Mouse (Mus musculus) layer of hippocampus, postnatal 36 days (tissue): ENCODE results near the gene C6. TPM values are rescaled to one million over a fixed set of nuclear protein-coding genes. Genes with fewer than 3 reads are reported as not detected.

Experiments used
- DNase-seq, 2 experiments: peaks; one replicate each; pipeline ENCODE4 v3.0.0; 2022
- total RNA-seq, 2 experiments: library from RNA; stranded (reverse); gene quantifications; 2 replicates each; pipeline ENCODE4 v1.2.3; 2021

The C6 gene
- not detected for total RNA-seq

DNA sequence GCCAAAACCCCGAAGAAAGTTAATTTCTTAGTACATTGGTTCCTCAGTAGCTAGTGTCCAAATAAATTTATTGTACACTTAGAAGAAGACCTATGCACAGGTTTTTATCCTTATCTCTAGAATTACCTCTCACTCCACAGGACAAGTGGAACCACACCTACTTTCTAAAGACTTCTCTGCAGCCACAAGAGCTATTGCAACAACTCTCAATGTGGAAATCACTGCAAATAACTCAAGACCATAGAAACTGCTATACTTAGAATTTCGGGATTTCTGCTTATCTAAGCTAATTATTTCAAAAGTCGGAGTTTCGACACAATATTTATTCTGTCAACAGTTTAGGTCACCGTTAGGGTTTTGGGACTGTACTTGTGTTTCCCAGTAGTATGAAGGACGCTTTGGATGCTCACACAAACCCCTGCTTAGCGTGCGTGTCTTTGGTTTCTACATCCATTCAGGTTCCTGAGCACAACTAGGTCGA, at the start of gene C6:
Gene C6, plus strand, starts transcription at position 346 of the 481 bp plus-strand sequence.
- no peak for DNase-seq

DNA sequence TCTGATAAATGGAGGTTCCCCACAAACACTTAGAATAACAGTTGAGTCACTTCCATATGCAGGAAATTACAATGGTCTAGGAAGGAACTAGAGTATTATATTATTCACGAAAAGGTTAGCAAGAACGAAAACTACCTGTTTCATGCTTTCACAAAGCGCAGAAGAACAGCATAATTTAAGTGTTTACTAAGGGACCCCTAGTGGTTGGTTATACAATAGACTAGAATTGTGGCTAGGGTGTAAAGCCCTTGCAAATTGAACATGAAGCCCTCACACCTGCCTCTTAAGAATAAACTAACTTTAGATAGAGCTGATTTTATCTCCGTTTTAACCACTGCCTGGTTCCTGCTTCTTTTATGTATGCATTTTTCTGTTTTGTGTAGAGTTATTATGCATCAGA, 29.4 kb upstream of the C6 start:
- DNase-seq, result no peak

DNA sequence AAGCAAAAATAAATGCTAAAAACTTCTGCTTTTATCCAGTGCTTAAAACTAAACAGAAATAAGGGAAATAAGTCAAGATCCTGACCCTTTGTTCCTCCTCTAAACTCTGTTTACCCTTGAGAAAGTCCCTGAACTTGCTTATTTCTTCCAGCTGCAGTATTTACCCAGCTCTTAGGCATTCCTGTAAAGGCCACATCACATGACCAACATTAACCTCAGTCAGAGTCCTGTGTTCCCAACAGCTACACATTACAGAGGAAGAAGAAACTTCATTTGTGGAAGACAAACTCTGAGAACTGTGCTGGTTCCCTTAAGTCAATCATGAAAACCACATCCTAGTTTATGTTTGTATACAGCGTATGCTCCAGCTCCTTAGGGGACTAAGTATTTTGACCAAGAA, 7.2 kb downstream of the C6 start:
- DNase-seq, result no peak

DNA sequence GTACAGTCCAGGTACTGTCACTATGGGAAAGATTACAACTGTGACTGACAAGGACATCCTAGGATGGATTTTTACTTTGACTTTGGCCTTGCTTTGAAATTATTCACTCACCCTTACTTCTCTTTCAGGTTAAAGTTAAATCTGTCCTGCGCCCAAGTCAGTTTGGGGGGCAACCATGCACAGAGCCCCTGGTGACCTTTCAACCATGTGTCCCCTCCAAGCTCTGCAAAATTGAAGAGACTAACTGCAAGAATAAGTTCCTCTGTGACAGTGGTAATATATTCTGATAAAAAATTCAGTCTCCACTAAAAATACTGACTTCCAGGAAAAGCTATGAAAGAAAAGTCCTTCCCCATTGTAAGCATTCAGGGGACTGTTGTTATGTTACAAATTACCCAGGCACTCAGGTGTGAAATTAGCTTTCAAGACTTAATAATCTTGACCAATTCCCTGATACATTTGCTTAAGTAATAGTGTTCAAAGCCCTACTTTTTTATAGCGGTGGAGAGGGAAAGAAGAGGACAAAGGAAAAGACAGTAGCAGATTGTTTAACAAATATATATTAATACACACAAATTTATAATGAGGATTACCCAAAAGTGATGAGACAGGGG, 8.1 kb downstream of the C6 start:
- no peak for DNase-seq

DNA sequence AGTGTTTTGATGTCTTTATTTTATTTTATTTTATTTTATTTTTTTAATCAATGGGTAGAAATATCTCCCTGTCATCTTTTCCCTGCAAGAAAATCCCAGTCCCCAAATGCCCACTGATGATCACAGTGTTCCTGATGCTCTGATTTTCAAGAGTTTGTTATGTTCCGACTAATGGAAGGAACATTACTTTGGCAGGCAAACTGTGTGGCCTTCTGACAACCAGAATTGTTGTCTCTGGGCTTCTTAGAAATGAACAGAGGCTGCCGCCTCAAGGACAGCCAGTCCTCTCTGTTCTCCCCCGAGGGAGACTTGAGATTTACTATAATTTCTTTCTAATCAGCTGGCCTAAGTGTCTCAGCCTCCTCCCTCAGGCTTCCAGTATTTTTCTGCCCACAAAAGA, 20.7 kb downstream of the C6 start:
- no peak for DNase-seq

DNA sequence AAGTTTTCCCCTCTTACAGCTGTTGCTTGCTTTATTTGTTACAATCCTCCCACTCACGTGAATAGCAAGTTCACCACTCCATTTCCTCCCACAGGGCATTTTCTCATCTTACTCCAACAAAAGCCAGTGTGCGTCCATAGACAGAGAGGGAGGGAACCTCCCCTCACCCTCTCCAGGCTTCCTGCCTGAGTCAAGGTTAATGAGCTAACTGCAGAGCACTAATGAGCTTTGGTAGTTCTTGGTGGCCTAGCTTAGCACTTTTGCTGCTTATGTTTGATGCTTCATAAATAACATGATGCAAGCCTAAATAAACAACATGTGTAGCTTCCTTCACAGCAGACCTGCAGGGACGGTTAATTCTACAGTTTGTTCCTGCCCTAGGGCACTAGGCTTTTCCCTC, 63.4 kb downstream of the C6 start:
- no peak for DNase-seq

DNA sequence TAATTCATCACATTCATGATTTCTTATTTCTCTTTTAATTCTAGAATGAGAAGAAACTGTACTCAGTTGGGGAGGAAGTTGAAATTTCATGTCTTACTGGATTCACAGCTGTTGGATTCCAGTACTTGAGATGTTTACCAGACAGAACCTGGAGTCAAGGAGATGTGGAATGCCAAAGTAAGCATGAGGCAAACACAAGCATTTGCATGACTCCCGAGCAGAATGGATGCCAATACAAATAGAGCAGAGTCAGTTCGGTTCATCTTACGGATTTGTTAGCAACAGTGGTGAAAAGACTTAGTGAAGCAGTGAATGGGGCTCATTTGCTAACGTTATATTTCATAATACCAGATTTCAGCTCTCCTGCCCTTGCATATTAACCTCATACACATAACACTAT, 69.9 kb downstream of the C6 start:
- no peak for DNase-seq

DNA sequence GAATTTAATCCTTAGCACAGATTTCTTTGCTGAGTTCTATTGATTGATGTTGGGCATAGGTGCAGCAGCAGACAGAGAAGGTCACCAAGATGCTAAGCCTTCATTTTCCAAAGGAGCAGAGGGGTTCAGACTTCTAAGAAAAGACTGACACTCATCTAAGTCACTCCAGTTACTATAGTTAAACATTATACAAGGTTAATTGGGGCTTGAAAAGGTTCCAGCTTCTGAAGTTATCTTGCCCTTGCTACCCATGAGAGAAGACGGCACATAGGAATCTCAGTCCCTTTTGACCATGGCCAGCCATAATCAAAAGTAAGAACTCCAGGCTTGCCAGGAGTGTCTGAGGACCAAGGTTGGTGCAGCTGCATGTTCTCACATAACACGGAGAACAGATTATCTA, 77.3 kb downstream of the C6 start:
- no peak for DNase-seq

DNA sequence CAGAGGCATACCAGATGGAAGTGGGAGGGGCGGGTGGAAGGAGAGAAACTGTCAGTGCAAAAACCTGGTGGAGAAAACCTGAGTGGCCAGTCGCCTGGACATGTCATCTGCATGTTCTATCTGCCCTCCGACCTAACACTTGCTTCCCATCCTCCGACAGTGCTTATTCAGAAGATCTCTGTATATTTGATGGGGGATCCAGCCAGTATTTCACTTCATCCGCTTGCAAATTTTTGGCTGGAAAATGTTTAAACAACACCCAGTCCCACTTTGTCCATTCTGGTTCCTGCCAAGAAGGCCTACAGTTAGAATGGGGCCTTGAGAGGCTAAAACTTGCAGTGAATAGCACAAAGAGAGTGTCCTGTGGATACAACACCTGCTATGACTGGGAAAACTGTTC, 81.2 kb downstream of the C6 start:
- DNase-seq, result no peak

DNA sequence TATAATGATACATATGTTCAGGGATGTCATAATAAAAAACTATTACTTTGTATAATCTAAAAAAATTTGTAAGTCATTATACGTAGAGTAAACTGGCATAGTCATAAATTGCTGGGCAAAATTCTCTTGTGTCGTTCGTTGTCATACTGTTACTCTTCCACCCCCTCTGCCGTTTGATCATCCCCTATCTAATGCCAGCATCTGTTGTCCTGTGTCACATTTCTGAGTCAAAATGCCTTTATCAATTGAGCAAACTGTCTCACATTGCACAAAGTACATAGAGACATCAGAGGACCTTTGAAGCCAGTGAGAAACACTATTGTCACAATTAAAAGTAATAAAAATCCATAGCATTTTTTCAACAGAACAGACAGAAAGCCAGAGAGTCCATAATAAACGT, 88.0 kb downstream of the C6 start:
- no peak for DNase-seq

DNA sequence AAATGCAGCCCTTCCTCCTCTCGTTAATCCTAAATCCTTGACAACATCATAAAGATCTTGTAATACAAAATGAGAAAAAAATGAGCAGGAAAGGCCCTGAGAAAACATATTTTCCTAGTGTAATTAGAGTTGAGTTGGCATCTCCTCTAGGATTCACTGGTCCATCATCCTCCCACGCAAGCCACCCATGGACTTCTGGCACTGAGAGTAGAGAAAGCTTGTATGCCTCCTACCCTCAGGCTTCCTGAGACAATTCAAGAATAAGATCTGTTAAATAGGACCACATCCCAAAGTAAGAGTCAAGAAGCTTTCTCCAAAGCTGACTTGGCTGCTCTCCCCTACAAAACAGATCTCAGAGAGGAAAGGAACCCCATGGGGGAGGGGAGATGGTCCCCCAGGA, 88.7 kb downstream of the C6 start:
- peak in 1 of 2 experiments; percentile 2 for DNase-seq

DNA sequence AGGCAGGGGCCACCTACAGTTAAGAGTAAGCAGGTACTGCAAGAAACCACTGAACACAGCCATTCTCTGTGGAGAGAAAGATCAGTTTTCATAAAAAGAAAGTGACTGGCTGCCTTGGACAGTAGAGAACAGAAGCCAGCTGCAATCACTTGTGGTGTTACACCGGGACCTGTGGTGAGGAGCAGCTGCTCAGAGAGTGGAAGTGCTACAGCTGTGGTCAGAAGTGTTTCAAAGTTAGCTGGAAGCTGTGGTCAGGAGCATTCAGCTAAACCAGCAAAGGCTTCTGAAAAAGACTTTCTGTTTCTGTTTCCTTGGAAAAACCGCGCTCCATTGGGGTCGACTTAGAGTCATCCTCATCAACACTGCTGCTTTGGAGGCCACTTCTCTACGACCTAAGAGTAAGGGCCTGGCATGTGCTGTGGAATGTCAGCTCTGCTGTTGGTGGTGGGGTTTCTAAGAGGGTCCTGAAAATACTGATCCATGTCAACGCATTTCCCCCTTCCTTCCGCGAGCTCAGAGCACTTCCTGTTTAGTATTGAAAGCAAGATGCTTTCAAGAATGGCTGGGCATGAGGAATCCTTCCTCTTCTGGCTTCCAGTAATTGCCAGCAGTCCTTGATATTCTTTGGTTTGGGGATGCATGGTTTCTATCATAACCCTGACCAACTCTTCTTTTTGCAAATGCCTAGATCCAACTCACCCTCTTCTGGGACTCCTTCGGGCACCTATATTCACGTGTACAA, 89.9 kb downstream of the C6 start:
- DNase-seq, result no peak

DNA sequence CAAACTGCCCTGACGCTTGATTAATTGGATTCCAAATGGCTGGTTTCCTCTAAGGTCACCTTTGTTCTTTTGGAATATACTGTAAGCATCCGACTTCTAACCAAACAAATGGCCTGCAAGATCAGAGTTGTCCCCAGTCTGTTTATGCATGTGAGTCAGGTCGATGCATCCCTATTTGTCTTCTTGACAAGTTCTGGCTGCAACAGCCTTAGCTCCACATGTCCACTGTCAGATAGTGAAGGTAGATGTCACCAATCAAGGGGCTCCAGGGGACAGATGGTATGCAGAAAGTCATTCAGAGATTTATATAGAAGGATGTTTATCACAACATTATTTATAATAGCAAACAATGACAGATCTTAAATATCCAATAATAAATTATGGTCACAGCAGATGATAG, 91.5 kb downstream of the C6 start:
- DNase-seq, result no peak

DNA sequence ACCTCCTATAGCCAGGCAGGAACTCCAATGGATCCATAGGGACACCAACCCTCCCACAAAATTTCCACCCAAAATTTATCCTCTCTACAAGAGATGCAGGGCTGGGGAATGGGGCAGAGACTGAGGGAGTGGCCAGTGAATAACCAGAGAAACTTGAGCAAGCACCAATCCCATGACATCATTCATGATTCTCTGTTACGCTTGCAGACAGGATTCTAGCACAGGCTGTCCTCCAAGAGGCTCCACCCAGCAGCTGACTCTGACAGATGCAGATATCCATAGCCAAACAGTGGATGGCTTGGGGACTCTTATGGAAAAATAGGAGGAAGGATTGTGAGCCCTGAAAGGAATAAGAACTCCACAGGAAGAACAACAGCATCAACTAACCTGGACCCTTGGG, 94.2 kb downstream of the C6 start:
- no peak for DNase-seq

DNA sequence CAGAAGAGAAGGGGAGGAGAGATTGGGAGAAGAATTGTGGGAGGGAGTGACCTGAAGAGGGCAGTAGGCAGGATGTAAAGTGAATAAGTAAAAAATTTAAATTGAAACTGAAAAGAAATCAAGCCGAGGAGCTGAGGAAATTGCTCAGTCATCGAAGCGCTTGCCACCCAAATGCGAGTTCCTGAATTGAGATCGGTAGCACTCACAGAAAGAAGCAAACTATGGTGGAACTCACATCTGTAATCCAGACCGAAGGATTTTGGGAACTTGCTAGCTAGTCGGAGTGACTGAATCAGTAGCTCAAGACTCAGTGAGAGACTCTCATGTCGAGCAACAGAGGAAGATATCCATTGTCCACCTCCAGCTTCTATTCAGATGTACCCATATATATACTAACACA, 94.8 kb downstream of the C6 start:
- no peak for DNase-seq

DNA sequence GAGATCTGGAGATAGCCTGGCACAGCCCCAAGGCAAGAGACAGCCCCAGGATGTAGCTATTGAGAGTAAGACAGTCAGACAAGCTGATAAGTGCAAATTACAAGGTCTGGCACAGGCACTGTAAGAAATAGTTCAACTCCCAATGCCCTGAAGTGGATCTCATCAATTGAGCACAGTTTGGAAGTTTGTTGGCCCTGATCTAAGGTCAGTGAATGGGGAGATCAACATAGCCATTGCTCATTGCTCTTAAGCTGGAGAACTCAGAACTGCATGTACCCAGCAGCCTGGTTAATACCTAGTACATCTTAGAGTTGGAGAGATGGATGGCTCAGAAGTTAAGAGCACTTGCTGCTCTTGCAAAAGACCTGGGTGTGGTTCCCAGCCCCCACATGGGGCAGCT, 100.8 kb downstream of the C6 start:
- no peak for DNase-seq

DNA sequence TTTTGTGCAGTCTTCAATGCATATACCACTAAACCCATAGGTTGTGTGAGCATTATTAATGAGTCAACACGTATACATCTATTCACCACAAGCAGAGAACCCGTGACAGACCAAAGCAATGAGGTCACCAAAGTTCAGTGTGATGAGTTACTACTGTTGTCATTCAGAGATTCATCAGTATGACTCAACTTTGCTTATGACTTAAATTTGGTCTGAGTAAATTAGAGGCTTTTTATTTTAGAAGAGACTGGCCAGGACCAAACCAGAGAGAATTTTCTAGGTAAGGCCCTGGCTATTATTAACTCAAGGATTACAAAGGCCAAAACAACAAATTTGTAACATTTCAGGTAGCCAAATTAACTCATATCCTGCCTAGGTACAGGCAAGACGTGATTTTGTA, 109.4 kb downstream of the C6 start:
- DNase-seq, result no peak

DNA sequence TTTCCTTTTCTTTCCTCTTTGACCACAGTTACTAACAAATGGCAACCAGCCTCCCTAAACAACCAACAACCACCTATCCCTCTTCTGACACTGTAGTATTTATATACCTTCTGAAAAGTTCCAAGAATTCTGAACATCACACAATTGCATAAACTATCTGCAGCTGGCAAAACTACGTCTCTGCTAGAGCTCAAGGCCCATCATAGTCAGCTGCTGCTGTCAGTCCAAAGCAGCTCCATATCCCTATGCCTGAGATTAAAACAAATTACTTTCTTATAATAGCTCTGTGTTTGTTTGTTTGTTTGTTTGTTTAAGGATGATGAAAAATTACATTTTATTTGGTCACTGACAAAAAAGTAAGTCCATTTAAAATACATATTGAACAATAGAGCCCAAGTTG, 123.0 kb downstream of the C6 start:
- DNase-seq, result no peak

Other genes with a start within 250 kb of the C6 start
- not detected for gene Mroh2b, start 171.6 kb downstream of the C6 start, total RNA-seq